Mouse (Mus musculus) intestine, embryonic 15.5 days (tissue): ENCODE measurements at regions not wholly inside any gene's neighbourhood (a gene's known extent, or its start where the extent isn't known, plus 50 kb on each side); places are given as distances from the start of the nearest gene placed in this dataset.

Experiments
- ATAC-seq: fragments of 200-750 bp; cut with Nextera tagmentation; 2 replicates; pipeline ENCODE4 v1.8.0; 2017; ENCODE audit warnings: moderate TSS enrichment, moderate library complexity
- H3K27ac ChIP-seq: fragments of 300-500 bp; sonication (generic); 2 replicates; pipeline ENCODE4 v1.5.1; 2015; ENCODE audit warnings: mild to moderate bottlenecking, inconsistent platforms
- H3K27me3 ChIP-seq: fragments of 300-500 bp; sonication (generic); replicated peaks from 2 replicates; pipeline ENCODE4 v1.6.1; 2015; ENCODE audit warnings: inconsistent platforms
- H3K36me3 ChIP-seq: fragments of 300-500 bp; sonication (generic); 2 replicates; pipeline ENCODE4 v1.6.1; 2015; ENCODE audit warnings: inconsistent platforms
- H3K4me1 ChIP-seq: fragments of 300-500 bp; sonication (generic); replicated peaks from 2 replicates; pipeline ENCODE4 v1.6.1; 2015; ENCODE audit warnings: inconsistent platforms
- H3K4me2 ChIP-seq: fragments of 300-500 bp; sonication (generic); replicated peaks from 2 replicates; pipeline ENCODE4 v1.6.1; 2015; ENCODE audit warnings: mild to moderate bottlenecking, inconsistent platforms
- H3K4me3 ChIP-seq: fragments of 300-500 bp; sonication (generic); replicated peaks from 2 replicates; pipeline ENCODE4 v1.5.1; 2015; ENCODE audit warnings: inconsistent platforms
- H3K9ac ChIP-seq: fragments of 300-500 bp; sonication (generic); 2 replicates; pipeline ENCODE4 v1.6.1; 2015; ENCODE audit warnings: inconsistent platforms
- H3K9me3 ChIP-seq: fragments of 300-500 bp; sonication (generic); 2 replicates; pipeline ENCODE4 v1.6.1; 2016; ENCODE audit warnings: inconsistent platforms
- WGBS: fragments of 180-500 bp; shearing (Covaris S2); methylation state at CpG from one replicate; pipeline ENCODE4 v1.1.7; 2015; 5-methylcytosine and 5-hydroxymethylcytosine counted together

- Histone ChIP-seq H3K9ac (no peak overlapping the region), H3K36me3 (no peaks in the 10 kb centered on the region), H3K27me3 (no peaks in the 10 kb centered on the region), H3K4me3 (no peak overlapping the region), H3K9me3 (no peaks in the 10 kb centered on the region), H3K4me2 (no peak overlapping the region), H3K27ac (no peak overlapping the region), H3K4me1 (no peaks in the 10 kb centered on the region)
- no peak for ATAC-seq
- WGBS = 89% methylated on average over 6 of the region's 6 CpGs
Observed at GRCm38 (mm10) chr3:148695453-148695852, 294.9 kb downstream of the Adgrl2 start.

- Histone ChIP-seq H3K9me3 (no peaks in the 10 kb centered on the region), H3K9ac (no peak overlapping the region), H3K4me1 (no peaks in the 10 kb centered on the region), H3K27me3 (no peaks in the 10 kb centered on the region), H3K4me3 (no peak overlapping the region), H3K4me2 (no peak overlapping the region), H3K27ac (no peak overlapping the region), H3K36me3 (no peaks in the 10 kb centered on the region)
- ATAC-seq = no peak
Observed at GRCm38 (mm10) chr3:148683181-148683580, 307.2 kb downstream of the Adgrl2 start.

DNA sequence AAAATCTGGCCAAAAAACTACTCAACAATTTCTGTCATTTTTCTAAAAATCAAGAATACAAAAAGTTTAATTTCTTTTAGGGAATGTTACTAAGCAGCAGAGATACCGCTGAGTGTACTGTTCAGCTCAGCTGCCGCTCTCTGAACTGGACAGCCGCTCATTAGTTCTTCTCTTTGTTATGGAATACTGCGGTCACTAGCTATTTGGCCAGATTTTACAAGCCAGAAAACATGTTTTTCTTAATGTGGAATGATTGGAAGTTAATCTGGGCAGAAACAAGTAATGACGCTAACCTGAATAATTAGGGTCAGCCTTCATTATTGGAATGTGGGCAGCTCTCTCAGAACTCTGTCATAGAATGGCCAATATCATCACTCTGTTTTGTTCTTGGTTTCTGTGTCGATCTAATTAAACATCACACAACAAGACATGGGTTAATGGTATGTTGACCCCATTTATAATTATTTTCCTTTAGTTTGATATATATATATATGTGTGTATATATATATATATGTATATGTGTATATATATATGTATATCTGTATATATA is 307.8 kb downstream of the Adgrl2 start:
- Histone ChIP-seq H3K4me3 (no peak overlapping the region), H3K9me3 (no peaks in the 10 kb centered on the region), H3K27ac (no peak overlapping the region), H3K4me2 (no peak overlapping the region), H3K36me3 (no peaks in the 10 kb centered on the region), H3K4me1 (no peaks in the 10 kb centered on the region), H3K27me3 (no peaks in the 10 kb centered on the region), H3K9ac (no peak overlapping the region)
- no peak for ATAC-seq
- WGBS = 87% methylated on average over 6 of the region's 6 CpGs

GRCm38 (mm10) chr3:148681186-148681585 is 309.2 kb downstream of the Adgrl2 start:
- Histone ChIP-seq H3K4me2 (no peak overlapping the region), H3K9me3 (no peaks in the 10 kb centered on the region), H3K36me3 (no peaks in the 10 kb centered on the region), H3K9ac (no peak overlapping the region), H3K4me1 (no peaks in the 10 kb centered on the region), H3K27me3 (no peaks in the 10 kb centered on the region), H3K4me3 (no peak overlapping the region), H3K27ac (no peak overlapping the region)
- WGBS = 75% methylated on average over 2 of the region's 2 CpGs
- ATAC-seq = no peak

- no peak overlapping the region for H3K9ac ChIP-seq
- no peaks in the 10 kb centered on the region for H3K27me3 ChIP-seq
- no peaks in the 10 kb centered on the region for H3K4me1 ChIP-seq
- H3K36me3 ChIP-seq = no peaks in the 10 kb centered on the region
- H3K4me3 ChIP-seq = no peak overlapping the region
- no peaks in the 10 kb centered on the region for H3K9me3 ChIP-seq
- no peak overlapping the region for H3K4me2 ChIP-seq
- ATAC-seq = no peak
- no peak overlapping the region for H3K27ac ChIP-seq
- 77% methylated on average over 8 of the region's 8 CpGs for WGBS
Observed at GRCm38 (mm10) chr3:148680737-148681136, 309.6 kb downstream of the Adgrl2 start.

- 88% methylated on average over 4 of the region's 4 CpGs for WGBS
- no peak overlapping the region for H3K4me2 ChIP-seq
- H3K4me3 ChIP-seq = no peak overlapping the region
- no peaks in the 10 kb centered on the region for H3K27me3 ChIP-seq
- no peaks in the 10 kb centered on the region for H3K36me3 ChIP-seq
- no peaks in the 10 kb centered on the region for H3K4me1 ChIP-seq
- H3K27ac ChIP-seq = no peak overlapping the region
- no peaks in the 10 kb centered on the region for H3K9me3 ChIP-seq
- no peak for ATAC-seq
- H3K9ac ChIP-seq = no peak overlapping the region
Observed at GRCm38 (mm10) chr3:148680086-148680485, 310.3 kb downstream of the Adgrl2 start.

GRCm38 (mm10) chr3:148679121-148679520 is 311.2 kb downstream of the Adgrl2 start:
- H3K9me3 ChIP-seq = no peaks in the 10 kb centered on the region
- no peak overlapping the region for H3K4me2 ChIP-seq
- no peaks in the 10 kb centered on the region for H3K27me3 ChIP-seq
- H3K36me3 ChIP-seq = no peaks in the 10 kb centered on the region
- no peak overlapping the region for H3K4me3 ChIP-seq
- H3K27ac ChIP-seq = no peak overlapping the region
- no peaks in the 10 kb centered on the region for H3K4me1 ChIP-seq
- ATAC-seq = no peak
- WGBS = 34% methylated on average over 2 of the region's 2 CpGs
- no peak overlapping the region for H3K9ac ChIP-seq

DNA sequence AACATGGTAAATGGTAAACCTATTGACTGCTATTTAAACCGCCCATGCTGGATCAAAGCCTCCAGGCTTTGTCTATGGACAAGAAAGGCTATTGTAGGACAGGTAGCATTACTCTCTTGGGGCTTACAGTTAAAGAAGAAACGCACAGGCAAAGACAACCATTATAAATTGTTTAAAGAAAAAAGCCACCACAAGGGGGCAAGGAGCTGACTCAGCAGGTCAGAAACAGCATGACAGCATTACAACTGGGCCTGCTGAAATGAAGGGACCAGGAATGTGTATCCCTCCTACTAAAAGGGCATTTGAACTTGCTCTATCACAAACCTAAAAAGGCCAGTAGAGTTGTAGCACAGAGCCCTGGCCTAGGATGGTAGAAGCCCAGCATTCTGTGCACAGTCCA is 314.3 kb downstream of the Adgrl2 start:
- Histone ChIP-seq H3K27me3 (no peaks in the 10 kb centered on the region), H3K4me2 (no peak overlapping the region), H3K36me3 (no peaks in the 10 kb centered on the region), H3K4me1 (no peaks in the 10 kb centered on the region), H3K4me3 (no peak overlapping the region), H3K9me3 (no peaks in the 10 kb centered on the region), H3K9ac (no peak overlapping the region), H3K27ac (no peak overlapping the region)
- no peak for ATAC-seq
- 72% methylated on average over 2 of the region's 2 CpGs for WGBS

DNA sequence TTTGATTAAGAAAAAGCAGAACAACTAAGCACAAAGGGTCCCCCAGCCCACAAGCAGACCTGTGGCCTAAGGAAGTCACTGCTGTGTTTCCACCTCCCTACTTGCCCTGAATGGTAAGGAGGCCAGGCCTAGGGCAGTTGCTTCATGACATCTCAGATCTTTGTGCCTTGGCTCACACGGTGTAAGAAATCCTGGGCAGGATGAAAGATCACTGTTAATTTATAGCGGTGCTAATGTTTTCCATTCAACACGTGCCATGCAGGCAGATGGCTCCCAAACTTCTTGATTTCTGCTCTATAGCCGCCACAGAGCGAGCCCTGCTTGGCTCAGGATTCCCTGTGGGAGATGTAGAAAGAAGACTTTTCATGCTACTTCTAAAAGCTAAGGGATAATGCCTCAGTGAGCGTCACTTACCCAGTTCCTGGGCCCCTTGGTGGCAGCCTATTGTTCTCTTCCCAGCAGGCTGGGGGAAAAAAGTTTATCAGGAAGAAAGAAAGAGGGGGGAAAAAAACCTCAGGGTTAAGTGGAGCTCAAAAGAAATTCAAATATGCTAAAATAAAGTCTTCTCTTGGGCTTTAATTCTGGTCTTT is 327.4 kb downstream of the Adgrl2 start:
- 33% methylated on average over 6 of the region's 6 CpGs for WGBS
- H3K9ac ChIP-seq = no peak overlapping the region
- H3K36me3 ChIP-seq = no peaks in the 10 kb centered on the region
- no peaks in the 10 kb centered on the region for H3K9me3 ChIP-seq
- no peak overlapping the region for H3K4me3 ChIP-seq
- no peak for ATAC-seq
- no peak overlapping the region for H3K27ac ChIP-seq
- H3K4me2 ChIP-seq = no peak overlapping the region
- no peaks in the 10 kb centered on the region for H3K4me1 ChIP-seq
- no peaks in the 10 kb centered on the region for H3K27me3 ChIP-seq

- no peaks in the 10 kb centered on the region for H3K4me1 ChIP-seq
- H3K9ac ChIP-seq = no peak overlapping the region
- no peak overlapping the region for H3K27ac ChIP-seq
- WGBS = 89% methylated on average over 5 of the region's 5 CpGs
- no peaks in the 10 kb centered on the region for H3K36me3 ChIP-seq
- no peaks in the 10 kb centered on the region for H3K27me3 ChIP-seq
- H3K4me3 ChIP-seq = no peak overlapping the region
- H3K9me3 ChIP-seq = no peaks in the 10 kb centered on the region
- ATAC-seq = no peak
- no peak overlapping the region for H3K4me2 ChIP-seq
Observed at GRCm38 (mm10) chr3:148659024-148659423, 331.3 kb downstream of the Adgrl2 start.

DNA sequence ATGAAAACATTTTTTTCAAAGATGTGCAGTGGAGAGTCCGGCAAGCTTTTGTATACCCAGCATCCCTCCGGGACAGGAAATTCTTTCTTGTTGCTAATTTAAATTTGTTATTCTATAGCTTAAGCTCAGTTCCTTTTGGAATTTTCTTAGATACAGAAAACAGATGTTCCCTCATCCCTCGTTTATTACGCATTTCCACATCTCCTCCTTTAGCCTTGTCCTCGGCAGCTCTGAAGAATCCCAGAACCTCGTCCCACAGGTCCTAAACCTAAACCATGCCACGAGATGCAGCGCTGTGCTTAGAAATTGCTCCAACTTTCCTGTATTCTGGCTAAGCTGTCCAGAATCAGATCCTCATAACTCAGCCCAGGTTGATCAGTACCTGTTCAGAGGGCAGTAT is 332.0 kb downstream of the Adgrl2 start:
- H3K27ac ChIP-seq = no peak overlapping the region
- H3K9ac ChIP-seq = no peak overlapping the region
- no peak overlapping the region for H3K4me2 ChIP-seq
- no peaks in the 10 kb centered on the region for H3K36me3 ChIP-seq
- H3K4me1 ChIP-seq = no peaks in the 10 kb centered on the region
- H3K9me3 ChIP-seq = no peaks in the 10 kb centered on the region
- ATAC-seq = no peak
- H3K4me3 ChIP-seq = no peak overlapping the region
- H3K27me3 ChIP-seq = no peaks in the 10 kb centered on the region
- WGBS = 38% methylated on average over 8 of the region's 8 CpGs

DNA sequence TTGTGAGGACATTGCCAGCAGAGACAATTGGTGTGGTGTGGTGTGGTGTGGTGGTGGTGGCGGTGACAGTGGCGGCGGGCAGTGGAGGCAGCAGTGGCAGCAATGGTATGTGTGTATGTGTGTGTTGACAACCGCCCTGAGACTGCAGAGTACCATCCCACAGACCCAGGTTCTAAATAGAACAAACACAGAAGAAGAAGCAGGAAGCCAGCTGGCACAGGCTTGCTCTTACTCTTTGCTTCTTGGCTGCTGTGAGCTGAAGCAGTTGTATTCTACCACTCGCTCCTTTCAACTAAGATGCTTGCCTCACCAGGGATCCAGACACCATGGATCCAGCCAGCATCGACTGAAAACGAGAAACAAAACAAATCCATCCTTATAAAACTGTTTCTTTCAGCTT is 334.2 kb downstream of the Adgrl2 start:
- no peaks in the 10 kb centered on the region for H3K4me1 ChIP-seq
- no peaks in the 10 kb centered on the region for H3K27me3 ChIP-seq
- no peaks in the 10 kb centered on the region for H3K9me3 ChIP-seq
- no peak overlapping the region for H3K27ac ChIP-seq
- no peak for ATAC-seq
- no peak overlapping the region for H3K4me2 ChIP-seq
- no peak overlapping the region for H3K4me3 ChIP-seq
- WGBS = 84% methylated on average over 7 of the region's 7 CpGs
- no peak overlapping the region for H3K9ac ChIP-seq
- H3K36me3 ChIP-seq = no peaks in the 10 kb centered on the region

DNA sequence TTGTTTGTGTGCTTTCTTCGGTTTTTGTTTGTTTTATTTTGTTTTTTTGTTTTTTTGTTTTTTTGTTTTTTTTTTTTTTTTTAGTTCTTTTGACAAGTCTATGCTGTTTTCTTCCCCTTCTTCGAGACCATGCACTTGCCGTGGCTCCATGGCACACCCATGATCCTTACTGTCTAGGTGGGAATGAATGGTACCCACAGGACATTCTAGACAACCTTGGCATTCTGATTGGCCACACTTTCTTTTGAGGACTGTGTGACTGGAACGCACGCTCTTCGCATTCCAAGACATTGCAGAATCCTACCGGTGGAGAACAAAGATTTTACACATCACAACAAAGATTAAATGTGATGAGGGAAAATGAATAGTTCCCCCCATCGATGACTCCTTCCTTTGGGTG is 340.1 kb downstream of the Adgrl2 start:
- H3K4me2 ChIP-seq = no peak overlapping the region
- H3K9ac ChIP-seq = no peak overlapping the region
- H3K9me3 ChIP-seq = no peaks in the 10 kb centered on the region
- H3K36me3 ChIP-seq = no peaks in the 10 kb centered on the region
- WGBS = 72% methylated on average over 8 of the region's 8 CpGs
- no peaks in the 10 kb centered on the region for H3K4me1 ChIP-seq
- ATAC-seq = no peak
- H3K4me3 ChIP-seq = no peak overlapping the region
- H3K27me3 ChIP-seq = no peaks in the 10 kb centered on the region
- H3K27ac ChIP-seq = no peak overlapping the region
